Mouse (Mus musculus) spleen, postnatal 14 days (tissue): Measurements from ENCODE around the gene Polr2c.
"Not testable (repeated sequence)": the region's sequence is repeated elsewhere in the genome, so short reads cannot be mapped to it uniquely, and the experiment has no call there.

Experiments
- DNase-seq, 2 experiments: peaks; one replicate each; pipeline ENCODE4 v3.0.0; 2021 to 2022; ENCODE audit warnings: low spot score in 2 of 2

Polr2c gene

GRCm38 (mm10) chr8:94857346-94858173 lies at the start of gene Polr2c:
TSS of gene Polr2c (plus strand) at chr8:94857450.
- peak; percentile 88 to 95 for DNase-seq

- no peak for DNase-seq
Measured at GRCm38 (mm10) chr8:94807506-94807905, 49.7 kb upstream of the Polr2c start.

- DNase-seq, result no peak
Measured at GRCm38 (mm10) chr8:94808372-94808771, 48.9 kb upstream of the Polr2c start.

- DNase-seq, result no peak
Measured at GRCm38 (mm10) chr8:94810153-94810552, 47.1 kb upstream of the Polr2c start, which contains the start of gene Ccl17. TSS of gene Ccl17 (plus strand) at chr8:94810453.

GRCm38 (mm10) chr8:94810855-94811254 lies 46.4 kb upstream of the Polr2c start:
- no peak for DNase-seq

- DNase-seq, result no peak
Measured at GRCm38 (mm10) chr8:94811654-94812053, 45.6 kb upstream of the Polr2c start.

GRCm38 (mm10) chr8:94812645-94813098 lies 44.6 kb upstream of the Polr2c start:
- DNase-seq, result peak; percentile 71 to 87

- peak in 1 of 2 experiments; percentile 32 for DNase-seq
Measured at GRCm38 (mm10) chr8:94814556-94814955, 42.7 kb upstream of the Polr2c start.

- DNase-seq, result no peak
Measured at GRCm38 (mm10) chr8:94817933-94818332, 39.3 kb upstream of the Polr2c start.

GRCm38 (mm10) chr8:94819671-94820179 lies 37.5 kb upstream of the Polr2c start:
- no peak for DNase-seq

- no peak for DNase-seq
Measured at GRCm38 (mm10) chr8:94820553-94820952, 36.7 kb upstream of the Polr2c start.

- no peak for DNase-seq
Measured at GRCm38 (mm10) chr8:94821381-94821780, 35.9 kb upstream of the Polr2c start.

GRCm38 (mm10) chr8:94822637-94823560 lies 34.4 kb upstream of the Polr2c start:
- DNase-seq, result peak; percentile 34 to 54

- no peak for DNase-seq
Measured at GRCm38 (mm10) chr8:94825170-94825569, 32.1 kb upstream of the Polr2c start.

GRCm38 (mm10) chr8:94826210-94826609 lies 31.0 kb upstream of the Polr2c start:
- DNase-seq, result no peak

- DNase-seq, result no peak
Measured at GRCm38 (mm10) chr8:94828284-94828683, 29.0 kb upstream of the Polr2c start.

GRCm38 (mm10) chr8:94833901-94834405 lies 23.3 kb upstream of the Polr2c start:
- DNase-seq, result not testable (repeated sequence)

- DNase-seq, result not testable (repeated sequence)
Measured at GRCm38 (mm10) chr8:94835751-94836150, 21.5 kb upstream of the Polr2c start.

- DNase-seq, result no peak
Measured at GRCm38 (mm10) chr8:94836456-94837240, 20.6 kb upstream of the Polr2c start.

GRCm38 (mm10) chr8:94837662-94838574 lies 19.3 kb upstream of the Polr2c start, which contains the start of the genes Coq9 and Ciapin1:
TSS of gene Coq9 (plus strand) at chr8:94838321.
TSS of gene Ciapin1 (minus strand) at chr8:94838358.
- DNase-seq, result peak; percentile 91 to 95
